Mouse (Mus musculus): ENCODE data around the gene Lin9. TPM values are rescaled to one million over a fixed set of nuclear protein-coding genes. Genes with fewer than 3 reads are reported as not detected.

Gene Lin9
- total and polyA plus RNA-seq, 3 experiments, result 10.2 to 11.1 TPM; not detected in 1

DNA sequence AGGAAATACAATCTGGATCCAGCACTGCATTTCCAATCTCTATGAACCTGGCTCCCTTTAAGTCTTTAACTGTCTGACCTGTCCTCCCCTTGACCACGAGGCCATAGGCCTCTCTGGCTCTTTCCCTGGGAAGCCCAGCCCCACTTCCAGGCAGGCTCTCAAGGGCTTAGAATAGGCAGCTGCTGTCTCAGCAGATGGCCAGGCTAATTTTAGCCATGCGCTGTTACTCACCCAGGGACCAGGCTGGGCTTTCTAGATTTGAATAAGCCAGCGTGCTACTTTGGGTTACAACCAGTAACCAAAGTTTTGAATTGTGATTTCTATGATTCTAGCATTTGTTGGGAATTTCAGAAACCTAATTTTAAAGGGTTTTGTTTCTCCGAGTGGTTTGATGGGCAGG, 36.4 kb upstream of the Lin9 start:
- Histone ChIP-seq H3K4me1 (ENCODE audit: control insufficient read depth in 1 of 2, insufficient read depth in 2 of 2, low read length in 2 of 2) (no peaks in the 10 kb centered on the region), H3K27ac (ENCODE audit: control insufficient read depth, low read depth, low read length) (no peak overlapping the region), H3K27me3 (ENCODE audit: control insufficient read depth in 1 of 2, insufficient read depth in 2 of 2, low read length in 2 of 2) (no peaks in the 10 kb centered on the region), H3K79me2 (ENCODE audit: control insufficient read depth, insufficient read depth, low read length, poor library complexity) (no peaks in the 10 kb centered on the region), H3K36me3 (ENCODE audit: control insufficient read depth in 1 of 2, insufficient read depth in 2 of 2, low read length in 2 of 2) (peaks cover 0 to 3% of the 10 kb centered on the region in 2 experiments; a peak in 2 of 4 replicates), H3K9me3 (replicated peaks; ENCODE audit: insufficient read depth, low read length) (no peaks in the 10 kb centered on the region), H3K9ac (ENCODE audit: control insufficient read depth, low read depth, low read length, poor library complexity, severe bottlenecking) (no peak overlapping the region), H3K4me3 (ENCODE audit: control insufficient read depth in 1 of 2, insufficient read depth in 1 of 2, low read depth in 2 of 2, low read length in 2 of 2) (no peak overlapping the region)
- no peak for DNase-seq (ENCODE audit: low read depth, low spot score)
- no peak for TF ChIP-seq MAFK (IDR thresholded peaks at IDR 0.05; ENCODE audit: borderline replicate concordance, low read depth, low read length)
- TF ChIP-seq NELFE (IDR thresholded peaks at IDR 0.05; ENCODE audit: low read depth, low read length), result no peak
- no peak for TF ChIP-seq SIN3A (IDR thresholded peaks at IDR 0.05; ENCODE audit: low read length)
- no peak for TF ChIP-seq MAZ (IDR thresholded peaks at IDR 0.05; ENCODE audit: low read depth, low read length)
- TF ChIP-seq ZKSCAN1 (IDR thresholded peaks at IDR 0.05; ENCODE audit: low read depth, low read length), result no peak
- no peak for TF ChIP-seq POLR2AphosphoS5 (IDR thresholded peaks at IDR 0.05; ENCODE audit: borderline replicate concordance, low read depth, low read length)
- no peak for TF ChIP-seq TAL1 (IDR thresholded peaks at IDR 0.05; ENCODE audit: low read length)
- no peak for TF ChIP-seq KAT2A (conservative IDR thresholded peaks at IDR 0.05; ENCODE audit: low read depth, low read length)

DNA sequence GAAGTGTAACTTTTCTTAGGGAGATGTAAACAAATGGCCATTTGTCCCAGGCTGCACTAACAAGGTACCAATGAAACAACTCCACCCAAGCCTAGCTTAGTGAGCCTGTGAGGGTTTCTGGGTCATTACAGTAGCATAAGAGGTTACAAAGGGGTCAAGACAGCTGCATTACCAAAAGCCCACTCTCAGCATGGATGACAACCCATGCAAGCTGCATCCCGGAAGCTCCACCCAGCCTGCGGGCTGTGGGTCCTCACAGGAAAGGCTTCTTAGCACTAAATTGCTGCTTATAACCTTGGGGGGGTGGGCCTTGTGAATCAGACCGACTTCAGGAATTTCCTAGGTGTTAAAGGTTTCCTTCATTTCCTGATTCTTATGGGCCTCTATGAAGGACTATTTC, 34.8 kb upstream of the Lin9 start:
- DNase-seq (ENCODE audit: low read depth, low spot score), result no peak
- no peak for TF ChIP-seq MAX (IDR thresholded peaks at IDR 0.05; ENCODE audit: low read length)
- TF ChIP-seq CTCF (IDR thresholded peaks at IDR 0.05 in 2 of 3, conservative IDR thresholded peaks at IDR 0.05 in 1 of 3; ENCODE audit: control insufficient read depth in 1 of 3, insufficient read depth in 1 of 3, low read depth in 2 of 3, low read length in 3 of 3, poor library complexity in 1 of 3, severe bottlenecking in 1 of 3), result no peak
- TF ChIP-seq POLR2AphosphoS5 (IDR thresholded peaks at IDR 0.05; ENCODE audit: borderline replicate concordance, low read depth, low read length), result no peak
- TF ChIP-seq MEF2A (IDR thresholded peaks at IDR 0.05; ENCODE audit: extremely low read depth, insufficient replicate concordance, low read depth, low read length, poor library complexity, severe bottlenecking), result no peak
- TF ChIP-seq EP300 (IDR thresholded peaks at IDR 0.05; ENCODE audit: low read depth in 1 of 2, low read length in 2 of 2), result no peak
- TF ChIP-seq TBP (IDR thresholded peaks at IDR 0.05; ENCODE audit: low read depth, low read length), result no peak
- TF ChIP-seq MAFK (IDR thresholded peaks at IDR 0.05; ENCODE audit: borderline replicate concordance, low read depth, low read length), result no peak
- no peak for TF ChIP-seq ZKSCAN1 (IDR thresholded peaks at IDR 0.05; ENCODE audit: low read depth, low read length)
- TF ChIP-seq ETS1 (IDR thresholded peaks at IDR 0.05; ENCODE audit: low read depth, low read length), result no peak
- TF ChIP-seq HCFC1 (IDR thresholded peaks at IDR 0.05; ENCODE audit: low read depth, low read length), result no peak
- no peak for TF ChIP-seq ZC3H11A (IDR thresholded peaks at IDR 0.05; ENCODE audit: low read depth, low read length)
- no peaks in the 10 kb centered on the region for H3K9me3 ChIP-seq (replicated peaks; ENCODE audit: insufficient read depth, low read length)
- H3K4me1 ChIP-seq (ENCODE audit: control insufficient read depth in 1 of 2, insufficient read depth in 2 of 2, low read length in 2 of 2), result no peaks in the 10 kb centered on the region
- no peaks in the 10 kb centered on the region for H3K27me3 ChIP-seq (ENCODE audit: control insufficient read depth in 1 of 2, insufficient read depth in 2 of 2, low read length in 2 of 2)
- H3K79me2 ChIP-seq (ENCODE audit: control insufficient read depth, insufficient read depth, low read length, poor library complexity), result no peaks in the 10 kb centered on the region
- H3K36me3 ChIP-seq (ENCODE audit: control insufficient read depth in 1 of 2, insufficient read depth in 2 of 2, low read length in 2 of 2), result peaks cover 0 to 3% of the 10 kb centered on the region in 2 experiments; a peak in 2 of 4 replicates
- no peak overlapping the region for H3K9ac ChIP-seq (ENCODE audit: control insufficient read depth, low read depth, low read length, poor library complexity, severe bottlenecking)
- no peak overlapping the region for H3K27ac ChIP-seq (ENCODE audit: control insufficient read depth, low read depth, low read length)
- no peak overlapping the region for H3K4me3 ChIP-seq (ENCODE audit: control insufficient read depth in 1 of 2, insufficient read depth in 1 of 2, low read depth in 2 of 2, low read length in 2 of 2)
